In the genomic region with DNA sequence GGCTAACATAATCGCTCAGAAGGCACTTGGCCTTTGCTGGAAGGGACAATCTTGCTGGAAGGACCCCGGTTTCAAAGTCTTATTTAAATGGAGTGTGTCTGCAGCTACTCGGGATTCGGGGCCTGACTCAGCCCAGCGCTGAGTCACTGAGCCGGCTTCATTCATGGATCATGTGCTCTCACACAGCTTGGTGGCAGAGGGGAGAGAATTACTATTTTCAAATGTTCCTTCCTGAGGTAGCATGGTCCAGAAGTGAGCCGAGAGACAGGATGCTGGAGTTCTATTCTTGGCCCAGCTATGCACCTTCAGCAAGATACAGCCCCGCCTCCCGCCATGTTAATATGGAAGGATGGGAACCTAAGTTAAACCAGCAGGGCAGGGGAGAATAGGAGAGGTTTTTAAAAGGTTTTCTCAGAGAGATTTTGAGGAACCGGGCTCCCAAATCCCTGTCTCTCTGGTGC, we compare ENCODE assay signal across 8 mouse cellular contexts. TPM values are rescaled to one million over a fixed set of nuclear protein-coding genes. Genes with fewer than 3 reads are reported as not detected.
A peak's percentile ranks its signal among the peaks of the same experiment; 100 is the strongest.
DNase-seq lines count a peak whose midpoint lies in the region; ATAC-seq and TF ChIP-seq lines count a peak whose summit lies in the region.
"Had no signal": no experiment of that assay in that cellular context is flagged by ENCODE, and none has a peak within 500 bp of the region (broad histone marks: within the 10 kb centered on the region; RNA-seq: fewer than 3 reads in every experiment).

No protein-coding gene starts in this region.

- 43% methylated on average over 10 of the region's 10 CpGs for WGBS in forebrain, embryonic 13.5 days
- WGBS in liver, postnatal 0 days (ENCODE audit: insufficient replicate concordance), result 56% methylated on average over 10 of the region's 10 CpGs

- 0 out of 2 replicates have a peak overlapping the region, but pooled peaks have one; percentile 27 for H3K9ac ChIP-seq in forebrain, embryonic 13.5 days
- H3K9ac ChIP-seq in liver, postnatal 0 days (replicated peaks), result no peak overlapping the region
- H3K9ac ChIP-seq: limb, embryonic 15.5 days had no signal

- no peaks in the 10 kb centered on the region for H3K9me3 ChIP-seq in forebrain, embryonic 13.5 days (replicated peaks)
- no peaks in the 10 kb centered on the region for H3K9me3 ChIP-seq in liver, postnatal 0 days (ENCODE audit: low read length)
- H3K9me3 ChIP-seq: limb, embryonic 15.5 days had no signal

- H3K27me3 ChIP-seq in forebrain, embryonic 13.5 days, result no peaks in the 10 kb centered on the region
- 0 out of 2 replicates have a peak, but pooled peaks cover 3% of the 10 kb centered on the region for H3K27me3 ChIP-seq in liver, postnatal 0 days (ENCODE audit: insufficient read depth, low read length)
- H3K27me3 ChIP-seq: limb, embryonic 15.5 days had no signal

- 0 out of 2 replicates have a peak overlapping the region, but pooled peaks have one; percentile 0 for H3K4me2 ChIP-seq in forebrain, embryonic 13.5 days
- H3K4me2 ChIP-seq in liver, postnatal 0 days (ENCODE audit: low read depth, low read length), result no peak overlapping the region
- H3K4me2 ChIP-seq: limb, embryonic 15.5 days had no signal

- no peak for TF ChIP-seq EP300 in liver, postnatal 0 days (IDR thresholded peaks at IDR 0.05; ENCODE audit: low read depth)

- H3K27ac ChIP-seq in forebrain, embryonic 13.5 days, result peak overlapping the region; percentile 80
- no peak overlapping the region for H3K27ac ChIP-seq in liver, postnatal 0 days (ENCODE audit: low read depth)
- H3K27ac ChIP-seq: limb, embryonic 15.5 days had no signal

- no peak for TF ChIP-seq CTCF in liver, postnatal 0 days (IDR thresholded peaks at IDR 0.05; ENCODE audit: low read depth)

- peaks cover 39% of the 10 kb centered on the region for H3K4me1 ChIP-seq in forebrain, embryonic 13.5 days
- peaks cover 5% of the 10 kb centered on the region for H3K4me1 ChIP-seq in liver, postnatal 0 days (ENCODE audit: insufficient read depth)

- peak; percentile 76 for DNase-seq in cerebellum, adult 11-12 months
- DNase-seq in left cerebral cortex, adult 18-20 months (ENCODE audit: low spot score in 2 of 2), result peak; percentile 65 to 75
- DNase-seq in right cerebral cortex, postnatal 14 days, result peak; percentile 40
- no peak for DNase-seq in kidney, postnatal 36 days
- no peak for DNase-seq in liver, postnatal 0 days
- no peak for DNase-seq in T-cell, adult 2 months (ENCODE audit: low spot score)

- H3K4me3 ChIP-seq in forebrain, embryonic 13.5 days, result no peak overlapping the region
- H3K4me3 ChIP-seq in liver, postnatal 0 days (ENCODE audit: low read depth, low read length), result no peak overlapping the region
- H3K4me3 ChIP-seq: limb, embryonic 15.5 days had no signal

- ATAC-seq in forebrain, embryonic 13.5 days, result peak; percentile 37
- ATAC-seq in liver, postnatal 0 days, result no peak

- H3K36me3 ChIP-seq in forebrain, embryonic 13.5 days (ENCODE audit: poor library complexity, severe bottlenecking), result no peaks in the 10 kb centered on the region
- H3K36me3 ChIP-seq in liver, postnatal 0 days (replicated peaks; ENCODE audit: insufficient read depth, low read length), result no peaks in the 10 kb centered on the region
- H3K36me3 ChIP-seq: limb, embryonic 15.5 days had no signal

RNA-seq across cellular contexts. Expression of a gene that starts 40.8 kb away (rescaled TPM):
- 13.3 and 17.1 TPM in 2 replicates for polyA plus RNA-seq in forebrain, embryonic 13.5 days (2015; fragmentation: Nextera tagmentation; extraction: Ambion mirVana)
- total RNA-seq in left cerebral cortex, adult 18-20 months (2021), result 100 to 1,000 TPM; 197 to 226 TPM
- 0.44 and 0.63 TPM in 2 replicates for polyA plus RNA-seq in liver, postnatal 0 days (2015; fragmentation: Nextera tagmentation; extraction: Ambion mirVana)

Comparison
In these comparisons a context has a peak if more than half of its experiments do, and no peak if none do; other contexts are left out.
1. DNase-seq: peak in cerebellum, adult 11-12 months (single experiment), left cerebral cortex, adult 18-20 months (2 of 2) and right cerebral cortex, postnatal 14 days (single experiment); none in kidney, postnatal 36 days (0 of 2), liver, postnatal 0 days (single experiment) and T-cell, adult 2 months (single experiment).